Mouse (Mus musculus): ENCODE measurements around the gene Rrp8.

- TF ChIP-seq CTCF (IDR thresholded peaks at IDR 0.05), result no peak
- TF ChIP-seq EP300 (IDR thresholded peaks at IDR 0.05), result no peak
These were observed 15.3 kb downstream of the Rrp8 start for GRCm38 (mm10) chr7:105721916-105722315.
